Mouse (Mus musculus) heart, embryonic 13.5 days (tissue): ENCODE measurements at regions not wholly inside any gene's neighbourhood (a gene's known extent, or its start where the extent isn't known, plus 50 kb on each side); places are given as distances from the start of the nearest gene placed in this dataset.
A peak's percentile ranks its signal among the peaks of the same experiment; 100 is the strongest.

Source experiments
- ATAC-seq: fragments of 200-750 bp; cut with Nextera tagmentation; 2 replicates; pipeline ENCODE4 v1.8.0; 2017; ENCODE audit warnings: moderate TSS enrichment; ENCODE audit not compliant: insufficient number of reproducible peaks, low FRiP score, low TSS enrichment; ENCODE audit errors: extremely low read depth
- H3K27ac ChIP-seq: fragments of 300-500 bp; sonication (generic); replicated peaks from 2 replicates; pipeline ENCODE4 v1.5.1; 2015; ENCODE audit warnings: moderate library complexity, mild to moderate bottlenecking, inconsistent platforms
- H3K27me3 ChIP-seq: fragments of 300-500 bp; sonication (generic); replicated peaks from 2 replicates; pipeline ENCODE4 v1.6.1; 2015; ENCODE audit warnings: mild to moderate bottlenecking, inconsistent platforms
- H3K36me3 ChIP-seq: fragments of 300-500 bp; sonication (generic); 2 replicates; pipeline ENCODE4 v1.6.1; 2015; ENCODE audit warnings: mild to moderate bottlenecking, inconsistent platforms
- H3K4me1 ChIP-seq: fragments of 300-500 bp; sonication (generic); 2 replicates; pipeline ENCODE4 v1.6.1; 2015; ENCODE audit warnings: inconsistent platforms
- H3K4me2 ChIP-seq: fragments of 300-500 bp; sonication (generic); 2 replicates; pipeline ENCODE4 v1.6.1; 2015; ENCODE audit warnings: inconsistent platforms, mild to moderate bottlenecking, moderate library complexity
- H3K4me3 ChIP-seq: fragments of 300-500 bp; sonication (generic); 2 replicates; pipeline ENCODE4 v1.5.1; 2015; ENCODE audit warnings: moderate library complexity, mild to moderate bottlenecking, inconsistent platforms
- H3K9ac ChIP-seq: fragments of 300-500 bp; sonication (generic); 2 replicates; pipeline ENCODE4 v1.6.1; 2015; ENCODE audit warnings: inconsistent platforms, mild to moderate bottlenecking, moderate library complexity
- H3K9me3 ChIP-seq: fragments of 300-500 bp; sonication (generic); 2 replicates; pipeline ENCODE4 v1.6.1; 2016; ENCODE audit warnings: inconsistent platforms
- WGBS: fragments of 180-500 bp; shearing (Covaris S2); methylation state at CpG from one replicate; pipeline ENCODE4 v1.1.7; 2015; ENCODE audit warnings: mixed read lengths; 5-methylcytosine and 5-hydroxymethylcytosine counted together

- Histone ChIP-seq H3K4me2 (peak overlapping the region; percentile 92), H3K9ac (peak overlapping the region; percentile 76), H3K4me3 (peak overlapping the region; percentile 58), H3K9me3 (no peaks in the 10 kb centered on the region), H3K27me3 (0 out of 2 replicates have a peak, but pooled peaks cover 10% of the 10 kb centered on the region), H3K4me1 (peaks cover 16% of the 10 kb centered on the region), H3K27ac (no peak overlapping the region), H3K36me3 (no peaks in the 10 kb centered on the region)
- no peak for ATAC-seq
- WGBS = under 1% methylated on average over 20 of the region's 20 CpGs
Observed at GRCm38 (mm10) chr17:9167571-9168201, 179.6 kb downstream of the 1700010I14Rik start.

GRCm38 (mm10) chr17:9168411-9168810 lies 180.3 kb downstream of the 1700010I14Rik start:
- Histone ChIP-seq H3K36me3 (no peaks in the 10 kb centered on the region), H3K27me3 (0 out of 2 replicates have a peak, but pooled peaks cover 10% of the 10 kb centered on the region), H3K27ac (no peak overlapping the region), H3K9me3 (no peaks in the 10 kb centered on the region), H3K4me3 (peak overlapping the region; percentile 58), H3K9ac (peak overlapping the region; percentile 76), H3K4me2 (peak overlapping the region; percentile 92), H3K4me1 (peaks cover 16% of the 10 kb centered on the region)
- ATAC-seq = no peak
- WGBS = under 1% methylated on average over 5 of the region's 5 CpGs

GRCm38 (mm10) chr17:9169371-9169770 lies 181.2 kb downstream of the 1700010I14Rik start:
- Histone ChIP-seq H3K36me3 (no peaks in the 10 kb centered on the region), H3K27me3 (0 out of 2 replicates have a peak, but pooled peaks cover 10% of the 10 kb centered on the region), H3K4me1 (peaks cover 16% of the 10 kb centered on the region), H3K4me2 (peak overlapping the region; percentile 41; the same call in 1 of the 2 replicates), H3K9me3 (no peaks in the 10 kb centered on the region), H3K4me3 (no peak overlapping the region), H3K9ac (no peak overlapping the region), H3K27ac (no peak overlapping the region)
- ATAC-seq = no peak
- 16% methylated on average over 11 of the region's 11 CpGs for WGBS

GRCm38 (mm10) chr17:9197160-9197559 lies 209.0 kb downstream of the 1700010I14Rik start:
- Histone ChIP-seq H3K4me1 (no peaks in the 10 kb centered on the region), H3K4me3 (no peak overlapping the region), H3K4me2 (no peak overlapping the region), H3K9ac (no peak overlapping the region), H3K27ac (no peak overlapping the region), H3K9me3 (no peaks in the 10 kb centered on the region), H3K36me3 (no peaks in the 10 kb centered on the region), H3K27me3 (no peaks in the 10 kb centered on the region)
- ATAC-seq = no peak
- WGBS = 79% methylated on average over 5 of the region's 5 CpGs

GRCm38 (mm10) chr17:9200386-9200785 lies 212.3 kb downstream of the 1700010I14Rik start:
- H3K4me1 ChIP-seq = no peaks in the 10 kb centered on the region
- H3K27ac ChIP-seq = no peak overlapping the region
- H3K4me2 ChIP-seq = no peak overlapping the region
- WGBS = 77% methylated on average over 7 of the region's 7 CpGs
- H3K9me3 ChIP-seq = no peaks in the 10 kb centered on the region
- no peaks in the 10 kb centered on the region for H3K27me3 ChIP-seq
- ATAC-seq = no peak
- H3K9ac ChIP-seq = no peak overlapping the region
- no peaks in the 10 kb centered on the region for H3K36me3 ChIP-seq
- no peak overlapping the region for H3K4me3 ChIP-seq

- Histone ChIP-seq H3K9me3 (no peaks in the 10 kb centered on the region), H3K4me3 (no peak overlapping the region), H3K4me2 (no peak overlapping the region), H3K27ac (no peak overlapping the region), H3K27me3 (no peaks in the 10 kb centered on the region; the same call in 1 of the 2 replicates), H3K4me1 (no peaks in the 10 kb centered on the region), H3K36me3 (no peaks in the 10 kb centered on the region), H3K9ac (no peak overlapping the region)
- 17% methylated on average over 2 of the region's 2 CpGs for WGBS
- ATAC-seq = no peak
Observed at GRCm38 (mm10) chr17:9202496-9202895, 214.4 kb downstream of the 1700010I14Rik start.

- Histone ChIP-seq H3K9ac (no peak overlapping the region), H3K4me1 (no peaks in the 10 kb centered on the region), H3K27me3 (no peaks in the 10 kb centered on the region; the same call in 1 of the 2 replicates), H3K36me3 (no peaks in the 10 kb centered on the region), H3K4me3 (no peak overlapping the region), H3K9me3 (no peaks in the 10 kb centered on the region), H3K4me2 (no peak overlapping the region), H3K27ac (no peak overlapping the region)
- no peak for ATAC-seq
- WGBS = 83% methylated on average over 2 of the region's 2 CpGs
Observed at GRCm38 (mm10) chr17:9210626-9211025, 211.2 kb upstream of the Gm17728 start.

GRCm38 (mm10) chr17:9223097-9223496 lies 198.8 kb upstream of the Gm17728 start:
- Histone ChIP-seq H3K27me3 (no peaks in the 10 kb centered on the region), H3K4me3 (no peak overlapping the region), H3K9ac (no peak overlapping the region), H3K36me3 (no peaks in the 10 kb centered on the region), H3K4me2 (no peak overlapping the region), H3K27ac (no peak overlapping the region), H3K9me3 (no peaks in the 10 kb centered on the region), H3K4me1 (no peaks in the 10 kb centered on the region; the same call in 1 of the 2 replicates)
- ATAC-seq = no peak
- WGBS = 83% methylated on average over 4 of the region's 4 CpGs

- no peak overlapping the region for H3K27ac ChIP-seq
- no peak overlapping the region for H3K4me2 ChIP-seq
- no peak for ATAC-seq
- no peaks in the 10 kb centered on the region for H3K36me3 ChIP-seq
- no peaks in the 10 kb centered on the region for H3K9me3 ChIP-seq
- H3K27me3 ChIP-seq = 0 out of 2 replicates have a peak, but pooled peaks cover 3% of the 10 kb centered on the region
- no peak overlapping the region for H3K9ac ChIP-seq
- no peak overlapping the region for H3K4me3 ChIP-seq
- H3K4me1 ChIP-seq = no peaks in the 10 kb centered on the region; the same call in 1 of the 2 replicates
- WGBS = 64% methylated on average over 10 of the region's 10 CpGs
Observed at GRCm38 (mm10) chr17:9227872-9228575, 193.8 kb upstream of the Gm17728 start.

- no peak for ATAC-seq
- Histone ChIP-seq H3K27me3 (peaks cover 7% of the 10 kb centered on the region; the same call in 1 of the 2 replicates), H3K36me3 (no peaks in the 10 kb centered on the region), H3K4me2 (no peak overlapping the region), H3K27ac (no peak overlapping the region), H3K4me3 (no peak overlapping the region), H3K4me1 (no peaks in the 10 kb centered on the region), H3K9ac (no peak overlapping the region), H3K9me3 (no peaks in the 10 kb centered on the region)
- 63% methylated on average over 6 of the region's 6 CpGs for WGBS
Observed at GRCm38 (mm10) chr17:9235141-9235571, 186.7 kb upstream of the Gm17728 start.

GRCm38 (mm10) chr17:9258646-9259170 lies 163.2 kb upstream of the Gm17728 start:
- ATAC-seq = no peak
- H3K4me1 ChIP-seq = no peaks in the 10 kb centered on the region
- H3K9me3 ChIP-seq = peaks cover 3% of the 10 kb centered on the region; the same call in 1 of the 2 replicates
- H3K36me3 ChIP-seq = no peaks in the 10 kb centered on the region
- no peaks in the 10 kb centered on the region for H3K27me3 ChIP-seq
- no peak overlapping the region for H3K4me2 ChIP-seq
- WGBS = 56% methylated on average over 5 of the region's 5 CpGs
- H3K9ac ChIP-seq = no peak overlapping the region
- H3K27ac ChIP-seq = no peak overlapping the region
- H3K4me3 ChIP-seq = no peak overlapping the region
